Mouse (Mus musculus) A20 (cell line): ENCODE measurements around the gene Zp1.
A peak's percentile ranks its signal among the peaks of the same experiment; 100 is the strongest.

Source experiments
- DNase-seq: peaks from one replicate; pipeline ENCODE4 v3.0.0-alpha.2; 2011; ENCODE audit warnings: low read depth, low spot score

The Zp1 gene

DNA sequence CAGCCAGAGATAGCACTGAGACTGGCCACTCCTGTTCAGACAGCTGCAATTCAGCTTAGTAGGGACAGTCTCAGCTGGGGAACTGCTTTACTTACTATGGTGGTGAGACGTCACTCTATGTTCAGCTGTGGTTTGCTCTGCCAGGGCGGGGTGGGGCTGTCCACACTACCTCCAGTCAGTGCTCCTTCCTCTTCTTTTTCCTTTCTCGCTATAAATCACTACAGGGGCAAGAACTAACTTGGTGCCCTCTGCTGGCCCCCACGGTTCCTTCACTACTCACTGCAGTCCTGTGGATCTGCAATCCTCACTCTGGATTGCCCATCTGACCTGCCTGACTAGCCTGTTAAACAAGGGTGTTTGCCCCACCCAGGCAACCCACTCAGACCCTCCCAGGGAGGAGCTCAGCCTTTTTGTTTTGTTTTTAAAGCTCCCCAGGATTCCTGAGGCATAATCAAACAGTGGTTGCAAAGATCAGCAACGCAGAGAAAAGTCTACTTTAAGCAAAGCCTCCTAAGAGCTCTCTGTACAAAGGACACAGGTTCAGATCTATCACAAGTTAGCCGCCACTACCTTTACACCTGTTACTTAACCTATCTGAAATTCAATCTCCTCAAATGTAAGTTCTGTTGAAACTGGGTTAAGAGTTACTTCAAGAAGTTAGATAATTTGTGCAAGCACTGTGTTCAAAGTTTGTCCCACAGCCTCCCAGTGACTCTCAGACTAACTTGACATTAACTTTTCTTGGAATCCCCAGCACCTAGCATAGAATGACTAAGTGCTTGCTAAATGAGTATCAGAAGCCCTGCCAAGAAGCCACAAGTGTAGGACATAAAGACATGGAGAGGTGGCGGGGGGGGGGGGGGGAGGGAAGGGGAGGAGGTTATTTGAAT, 40.1 kb downstream of the Zp1 start:
- peak; percentile 86 for DNase-seq

DNA sequence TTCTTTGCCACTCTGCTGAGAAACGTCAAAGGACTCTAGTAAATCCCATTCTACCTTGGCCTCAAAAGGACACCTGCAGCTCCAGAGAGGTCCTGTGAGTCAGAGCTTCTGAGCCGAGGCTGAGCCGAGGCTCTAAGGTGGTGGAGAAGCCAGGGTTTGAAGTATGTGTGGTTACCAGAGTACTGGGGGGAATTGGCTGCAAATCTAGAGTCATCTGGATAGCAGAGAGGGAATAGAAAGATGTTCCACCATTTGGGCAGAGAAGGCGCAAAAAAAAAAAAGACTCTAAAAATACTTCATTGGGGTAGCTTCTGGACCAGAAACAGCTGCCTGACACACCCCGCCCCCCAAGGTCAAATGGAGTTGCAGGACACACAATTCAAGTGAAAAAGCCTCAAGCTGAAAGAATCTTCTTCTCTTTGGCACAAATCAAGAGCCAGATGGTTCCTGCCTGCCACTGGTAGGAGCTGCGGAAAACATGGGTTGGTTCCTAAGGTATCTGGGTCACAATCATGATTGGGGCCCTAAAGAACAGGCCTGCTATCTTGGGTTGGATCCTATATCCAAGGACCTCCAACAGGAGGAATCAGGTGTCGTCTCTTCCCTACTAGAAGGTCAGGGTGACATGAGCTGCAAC, 42.1 kb downstream of the Zp1 start:
- DNase-seq, result no peak

DNA sequence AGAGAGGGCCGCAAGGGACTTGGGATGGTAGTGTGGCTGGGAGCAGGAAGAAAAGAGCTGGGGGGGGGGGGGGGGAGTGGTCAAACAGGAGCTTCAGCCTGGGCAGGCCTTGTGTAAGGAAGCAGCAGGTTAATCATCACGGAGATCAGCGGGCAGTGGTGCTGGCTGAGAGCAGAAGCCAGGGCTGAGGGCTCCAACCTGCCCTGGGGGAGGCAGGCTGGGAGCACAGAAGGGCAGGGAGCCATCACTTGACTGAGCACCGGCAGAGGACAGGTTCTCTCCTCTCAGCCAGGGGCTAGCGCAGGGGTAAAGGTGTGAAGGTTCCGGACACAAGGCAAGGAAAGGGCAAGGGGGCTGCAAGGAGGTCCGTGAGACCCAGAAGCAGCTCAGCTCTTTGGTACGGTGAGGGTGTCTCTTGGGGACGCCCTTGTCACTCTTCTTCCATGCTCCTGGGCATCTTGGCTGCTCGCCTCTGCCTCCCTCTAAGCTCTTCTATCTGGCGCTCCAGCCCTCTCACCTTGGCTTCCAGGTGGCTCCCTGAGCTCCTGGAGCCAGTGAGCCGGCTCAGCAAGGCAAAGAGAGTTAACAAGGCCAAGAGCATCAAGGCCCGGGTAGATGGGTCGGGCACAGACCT, 49.0 kb downstream of the Zp1 start:
- no peak for DNase-seq

DNA sequence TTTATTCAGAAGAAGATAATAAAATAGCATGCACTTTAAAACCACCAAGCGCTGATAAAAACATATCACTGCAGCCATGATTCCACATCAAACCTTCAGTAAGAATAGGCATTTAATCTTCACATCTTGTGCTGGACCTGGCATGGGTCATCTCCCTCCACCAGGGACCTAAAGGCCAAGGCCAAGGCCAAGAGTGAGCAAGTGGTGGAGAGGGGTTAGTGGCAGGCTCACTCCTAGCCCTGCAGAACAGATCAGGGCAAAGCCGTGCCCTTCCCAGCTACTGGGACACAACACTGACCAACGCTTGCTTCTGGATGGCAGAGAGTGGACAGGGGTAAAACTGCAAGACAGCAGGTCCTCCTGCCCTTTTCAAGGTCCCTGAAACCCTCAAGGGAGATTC, 49.8 kb downstream of the Zp1 start:
- no peak for DNase-seq

DNA sequence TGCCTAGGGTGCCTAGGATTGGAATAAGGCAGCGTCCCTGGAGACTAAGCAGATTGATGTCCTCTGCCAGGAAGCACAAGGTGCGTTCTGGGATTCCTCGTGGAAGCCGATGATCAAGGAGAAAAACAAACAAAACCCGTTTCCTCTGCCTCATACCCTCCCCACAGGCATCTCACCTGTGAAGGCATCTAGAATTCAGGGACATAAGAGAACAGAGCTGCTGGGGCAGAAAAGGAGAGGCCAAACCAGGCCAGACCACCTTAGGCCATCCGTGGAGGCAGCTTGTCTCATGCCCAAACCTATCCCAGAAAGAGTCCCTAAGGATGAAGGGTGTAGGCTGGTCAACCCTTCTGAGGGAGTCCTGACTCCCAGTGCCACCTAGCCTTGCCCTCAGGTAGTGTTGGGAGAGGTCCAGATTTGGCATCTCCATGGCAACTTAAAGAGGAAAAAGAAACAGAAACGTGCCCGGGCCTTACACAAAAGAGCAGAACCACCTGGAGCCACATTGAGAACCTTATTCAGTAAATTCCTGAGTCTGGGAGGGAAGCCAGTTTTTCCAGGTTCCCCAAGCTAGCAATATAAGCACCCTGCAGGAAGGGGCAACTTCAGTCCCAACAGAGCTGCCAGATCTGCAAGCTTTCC, 50.4 kb downstream of the Zp1 start, which contains the start of gene Tmem132a:
Tmem132a (minus strand) TSS at position 55 of the 642 bp plus-strand sequence.
- no peak for DNase-seq

DNA sequence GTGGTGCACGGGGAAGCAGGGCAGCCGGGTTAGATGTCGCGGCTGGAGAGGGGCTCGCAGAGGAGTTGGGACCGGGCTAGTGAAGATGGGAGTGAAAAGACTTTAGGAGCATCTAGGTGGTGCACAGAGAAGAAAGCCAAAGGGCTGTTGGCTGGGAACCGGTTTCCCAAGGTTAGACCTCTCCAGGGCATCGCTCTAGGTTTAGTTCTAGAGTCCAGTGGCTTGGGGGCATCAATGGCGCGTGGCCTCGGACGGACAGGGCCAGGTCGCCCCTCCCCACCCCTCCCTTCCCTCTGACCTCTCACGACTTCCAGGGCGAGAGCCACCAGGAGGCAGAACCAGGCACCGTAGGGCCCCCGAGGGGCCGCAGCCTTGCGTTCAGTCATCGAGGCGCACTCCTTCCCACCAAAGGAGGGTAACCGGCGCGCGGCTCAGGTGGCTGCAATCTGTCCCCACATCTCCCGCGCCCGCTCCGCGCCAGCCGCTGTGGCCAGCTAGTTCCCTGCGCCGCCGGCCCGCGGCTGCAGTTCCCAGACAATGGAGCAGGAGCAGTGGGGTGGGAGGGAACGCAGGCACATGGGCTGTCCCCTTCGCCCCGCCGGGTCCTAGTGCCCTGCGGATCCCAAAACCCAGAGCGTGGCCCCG, 51.1 kb downstream of the Zp1 start:
- no peak for DNase-seq

DNA sequence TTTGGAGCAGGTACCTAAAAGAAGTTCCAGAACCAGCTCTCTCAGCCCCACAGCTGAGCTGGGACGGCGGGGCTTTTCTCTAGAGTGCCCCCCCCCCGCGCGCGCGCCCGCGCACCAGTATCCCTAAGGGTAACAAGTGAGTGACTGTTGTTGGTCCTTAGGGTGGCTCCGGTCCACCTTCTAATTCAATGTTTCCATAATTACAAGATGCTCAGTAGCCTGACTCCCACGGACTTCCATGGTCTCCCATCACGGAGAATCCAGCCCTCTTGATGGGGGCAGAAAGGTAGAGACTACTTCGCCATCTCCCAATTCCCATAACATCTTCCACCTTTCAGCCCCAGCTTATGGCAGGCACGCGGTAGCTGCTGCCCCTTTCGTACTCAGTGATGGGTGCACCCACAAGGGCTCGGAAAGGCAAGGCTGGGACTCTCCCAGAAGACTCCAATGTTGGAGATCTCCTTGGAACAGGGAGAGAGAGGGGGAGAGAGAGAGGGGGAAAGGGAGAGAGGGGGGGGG, 51.8 kb downstream of the Zp1 start:
- no peak for DNase-seq

DNA sequence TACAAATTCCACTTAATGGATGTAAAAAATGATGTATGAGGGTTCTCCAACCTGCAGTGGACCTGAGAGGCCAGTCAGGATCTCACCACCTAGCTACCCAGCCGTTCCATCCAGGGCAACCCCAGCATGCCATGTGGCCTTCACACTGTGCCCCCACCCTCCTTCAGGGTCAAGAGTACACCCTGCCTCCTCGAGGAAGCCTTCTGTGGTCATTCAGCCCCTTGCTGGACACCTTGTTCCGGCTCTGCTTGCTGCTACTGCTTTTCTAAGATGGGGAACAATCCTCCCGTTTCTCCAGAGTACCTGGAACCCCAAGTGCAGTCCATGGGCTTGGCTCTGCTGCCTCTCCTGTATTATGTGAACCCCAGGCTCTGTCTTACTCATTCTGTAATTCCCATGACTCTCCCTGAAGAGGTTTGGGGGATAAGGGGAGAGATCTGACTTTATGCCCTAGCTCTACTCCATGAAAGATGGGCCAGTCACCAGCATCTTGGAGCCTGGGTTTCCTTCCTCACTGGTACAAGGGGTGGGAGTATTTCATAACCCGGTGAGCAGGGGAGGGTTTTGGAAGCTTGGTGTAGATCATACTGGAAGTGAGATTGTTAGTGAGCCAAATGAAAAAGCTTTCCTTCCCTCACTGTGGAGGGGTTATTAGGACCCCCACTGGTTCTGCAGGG, 52.3 kb downstream of the Zp1 start:
- DNase-seq, result no peak

DNA sequence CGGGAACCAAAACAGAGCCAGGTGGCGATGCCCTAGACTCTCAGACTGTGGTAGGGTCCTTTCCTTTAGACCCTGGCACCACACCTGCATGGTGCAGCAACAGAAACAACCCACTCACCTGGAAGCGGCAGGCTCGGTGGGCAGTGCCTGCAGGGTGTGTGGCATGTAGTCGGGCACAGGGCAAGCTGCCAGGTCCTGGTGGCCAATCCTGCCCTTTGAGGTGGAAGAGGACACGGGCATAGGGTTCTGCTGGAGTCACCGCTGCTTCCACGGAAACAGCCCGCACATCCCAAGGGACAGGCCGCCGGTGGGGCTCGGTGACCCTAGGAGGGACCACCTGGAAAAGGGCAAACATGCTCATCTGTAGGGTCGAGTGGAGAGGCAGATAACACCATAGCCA, 54.1 kb downstream of the Zp1 start:
- DNase-seq, result no peak
